Mouse (Mus musculus): Measurements from ENCODE around the gene Adam8.

The Adam8 gene

DNA sequence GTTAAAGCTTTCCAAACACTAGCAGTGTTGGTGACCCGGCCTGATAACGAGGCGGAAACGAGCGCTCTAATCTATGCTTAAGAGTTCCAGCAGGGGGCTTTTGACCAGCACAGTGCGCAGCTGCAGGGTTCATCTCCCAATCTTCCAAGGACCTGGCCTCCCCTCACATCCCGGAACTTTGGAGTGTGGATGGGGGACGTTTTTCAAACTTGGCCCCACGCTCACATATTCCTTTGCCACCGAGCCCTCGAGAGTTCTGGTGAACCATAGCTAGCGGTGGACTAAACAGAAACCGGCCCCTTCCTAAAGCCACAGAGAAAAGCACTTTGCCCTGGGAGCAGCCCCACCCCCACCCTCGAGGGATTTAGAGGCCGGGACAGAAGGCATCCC, 42.5 kb downstream of the Adam8 start:
- in situ Hi-C loops (cut with MseI, MboI) = no loop called here

DNA sequence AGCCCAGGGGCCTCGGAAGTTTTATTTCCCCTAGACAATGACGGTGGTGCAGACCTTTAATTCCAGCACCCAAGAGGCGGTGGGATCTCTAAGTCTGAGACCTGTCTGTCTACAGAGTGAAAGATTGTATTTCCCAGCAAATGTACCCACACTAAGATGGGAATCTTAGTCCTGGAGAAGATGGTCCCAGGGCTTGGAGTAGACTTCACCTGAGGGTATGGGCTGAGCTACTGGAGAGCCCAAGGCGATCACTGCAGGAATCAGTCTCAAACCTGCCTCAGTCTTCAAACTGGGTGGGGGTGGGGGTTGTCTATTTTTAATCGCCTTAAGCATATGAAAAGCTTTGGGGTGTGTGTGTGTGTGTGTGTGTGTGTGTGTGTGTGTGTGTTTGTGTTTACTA, 46.3 kb downstream of the Adam8 start:
- in situ Hi-C loops (cut with MseI, MboI) = no loop called here

DNA sequence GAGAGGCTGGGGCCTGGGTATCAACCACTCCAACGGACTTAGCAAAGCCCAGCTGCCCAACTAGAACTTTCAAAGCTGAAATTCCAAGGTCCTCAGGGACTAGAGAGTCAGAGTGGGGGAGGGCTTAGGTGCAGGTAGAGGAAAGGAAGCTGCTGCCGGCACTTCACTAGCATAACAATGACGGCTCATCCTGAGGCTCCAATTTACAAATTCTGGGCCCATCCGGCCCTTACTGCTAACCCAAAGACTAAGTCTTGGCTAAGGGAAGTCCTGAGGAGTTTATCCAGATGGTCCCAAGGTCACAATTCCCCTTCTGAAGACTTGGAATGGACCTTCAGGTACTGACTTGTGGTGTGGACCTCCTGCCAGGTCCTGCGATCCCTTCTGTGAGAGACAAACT, 46.8 kb downstream of the Adam8 start:
- in situ Hi-C loops (cut with MseI, MboI) = no loop called here

DNA sequence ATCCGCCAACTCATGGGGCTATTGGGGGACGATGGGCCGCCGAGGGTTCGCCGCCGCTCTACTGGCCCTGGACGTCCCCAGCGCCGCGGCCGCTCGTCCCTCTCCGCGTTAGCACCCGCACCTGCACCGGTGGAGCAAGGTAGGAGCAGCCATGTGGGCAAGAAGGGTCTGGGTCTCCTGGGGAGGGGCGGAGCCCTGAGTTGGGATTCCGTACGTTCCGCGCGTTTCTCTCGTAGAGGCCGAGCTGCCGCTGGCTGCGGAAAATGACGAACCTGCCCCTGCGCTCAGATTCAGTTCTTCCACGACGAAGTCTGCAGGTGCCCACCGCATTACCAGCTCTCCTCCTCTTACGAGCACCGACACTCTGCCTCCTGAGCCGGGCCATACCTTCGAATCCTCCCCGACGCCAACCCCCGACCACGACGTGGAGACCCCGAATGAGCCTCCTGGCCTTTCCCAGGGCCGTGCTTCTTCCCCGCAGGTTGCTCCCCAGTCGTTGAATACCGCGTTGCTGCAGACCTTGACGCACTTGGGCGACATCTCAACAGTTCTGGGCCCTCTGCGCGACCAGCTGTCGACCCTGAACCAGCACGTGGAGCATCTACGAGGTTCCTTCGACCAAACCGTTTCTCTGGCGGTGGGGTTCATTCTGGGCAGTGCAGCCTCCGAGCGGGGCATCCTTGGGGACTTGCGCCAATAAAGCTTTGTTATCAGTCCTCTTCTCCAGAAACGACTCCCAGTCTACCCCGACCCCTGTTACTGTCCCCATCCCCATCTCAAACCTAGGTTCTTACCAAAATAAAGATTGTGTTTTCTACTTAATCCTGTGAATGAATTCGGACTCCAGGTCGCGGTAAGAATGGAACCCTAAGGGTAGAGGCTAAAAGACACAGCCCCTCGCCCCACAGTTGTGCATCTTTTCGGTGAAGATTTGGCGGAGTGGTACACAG, 47.8 kb downstream of the Adam8 start:
- in situ Hi-C loops (cut with MseI, MboI) = no loop called here

DNA sequence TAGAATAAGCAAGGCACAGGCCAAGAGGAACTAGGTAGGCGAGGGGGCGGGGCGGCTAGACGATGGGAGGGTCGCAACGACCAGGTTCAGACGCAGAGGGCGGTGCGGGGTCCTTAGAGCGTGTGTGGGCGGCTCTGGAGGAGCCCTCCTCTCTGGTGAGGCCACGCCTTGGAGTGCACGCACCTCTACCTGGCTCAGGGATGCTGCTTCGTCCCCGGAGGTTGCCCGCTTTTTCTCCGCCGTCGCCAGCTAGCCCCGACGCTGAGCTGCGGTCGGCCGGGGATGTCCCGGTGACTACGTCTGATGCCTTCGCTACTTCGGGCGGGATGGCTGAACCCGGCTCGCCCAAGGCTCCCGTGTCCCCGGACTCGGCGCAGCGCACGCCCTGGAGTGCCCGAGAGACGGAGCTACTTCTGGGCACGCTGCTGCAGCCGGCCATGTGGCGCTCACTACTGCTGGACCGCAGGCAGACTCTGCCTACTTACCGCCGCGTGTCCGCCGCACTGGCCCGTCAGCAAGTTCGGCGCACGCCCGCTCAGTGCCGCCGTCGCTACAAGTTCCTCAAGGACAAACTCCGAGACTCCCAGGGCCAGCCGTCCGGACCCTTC, 48.6 kb downstream of the Adam8 start, which contains the start of gene Utf1:
Gene Utf1, plus strand, starts transcription at position 116 of the 608 bp plus-strand sequence.
- in situ Hi-C loops (cut with MseI, MboI) = no loop called here

DNA sequence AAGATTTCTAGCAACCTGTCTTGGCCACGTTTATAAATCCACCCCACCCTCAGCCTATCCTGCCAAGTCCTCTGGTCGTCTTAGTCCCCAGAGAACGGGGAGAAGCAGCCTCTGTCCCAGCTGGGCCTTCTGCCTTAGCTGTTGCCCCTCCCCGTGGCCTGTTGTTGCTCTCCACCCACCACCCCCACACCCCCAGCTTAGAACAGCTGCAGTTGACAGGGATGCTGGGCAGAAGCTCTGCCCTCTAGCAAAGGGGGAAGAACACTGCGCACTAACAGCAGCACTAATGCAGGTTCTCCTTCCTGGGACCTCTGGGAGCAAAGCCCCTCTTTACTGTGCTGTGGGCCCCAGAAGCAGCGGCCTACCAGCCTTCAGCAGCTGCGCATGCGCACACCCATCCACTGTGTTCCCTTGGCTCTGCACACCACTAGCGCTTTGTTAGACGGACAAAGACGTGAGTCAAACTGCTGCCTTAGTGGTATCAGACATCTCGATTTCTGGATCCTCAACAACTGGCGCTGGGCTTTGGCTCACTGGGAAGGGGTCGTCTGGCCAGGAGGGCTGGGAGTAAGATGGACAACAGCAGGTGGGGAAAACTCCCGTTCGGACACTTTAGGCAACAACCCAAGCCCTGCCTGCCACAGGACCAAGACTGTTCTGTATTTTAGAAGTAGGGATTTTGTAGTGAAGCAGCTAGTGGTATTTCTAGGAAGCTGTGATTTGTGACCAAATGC, 51.7 kb downstream of the Adam8 start:
- in situ Hi-C loops (cut with MseI, MboI) = no loop called here

DNA sequence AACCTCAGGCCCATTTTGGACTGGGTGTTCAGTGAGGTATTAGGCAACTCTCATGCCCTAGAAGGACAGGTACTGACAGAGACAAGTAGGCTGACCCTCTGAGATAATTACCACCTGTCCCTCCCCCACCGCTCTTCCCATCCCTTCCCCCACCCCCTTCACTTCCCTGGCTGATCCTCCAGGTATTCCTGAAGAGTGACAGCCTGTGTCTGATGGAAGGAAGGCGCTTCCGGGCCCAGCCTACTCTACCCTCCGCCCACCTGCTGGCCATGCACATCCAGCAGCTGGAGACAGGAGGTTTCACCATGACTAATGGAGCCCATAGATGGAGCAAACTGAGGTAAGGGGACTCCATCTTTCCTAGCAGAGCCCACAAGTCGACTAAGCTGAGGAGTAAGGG, 54.6 kb downstream of the Adam8 start:
- in situ Hi-C loops (cut with MseI, MboI) = no loop called here

DNA sequence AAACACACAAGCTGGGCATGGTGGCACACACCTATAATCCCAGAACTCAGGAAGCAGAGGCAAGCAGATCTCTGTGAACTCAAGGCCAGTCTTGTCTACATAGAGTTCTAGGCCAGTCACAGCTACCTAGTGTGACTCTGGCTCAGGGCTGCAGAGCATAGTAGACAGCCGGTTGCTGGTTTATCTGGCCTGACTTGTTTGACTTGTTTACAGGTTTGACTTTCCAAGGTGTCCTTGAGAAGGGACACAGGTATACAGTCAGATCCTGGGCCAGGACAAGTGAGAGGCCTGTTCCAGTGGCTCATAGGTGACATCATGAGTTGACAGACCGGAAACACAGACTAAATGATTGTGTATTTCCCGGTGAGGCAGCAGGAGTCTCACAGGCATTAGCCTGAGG, 55.2 kb downstream of the Adam8 start:
- in situ Hi-C loops (cut with MseI, MboI) = no loop called here

DNA sequence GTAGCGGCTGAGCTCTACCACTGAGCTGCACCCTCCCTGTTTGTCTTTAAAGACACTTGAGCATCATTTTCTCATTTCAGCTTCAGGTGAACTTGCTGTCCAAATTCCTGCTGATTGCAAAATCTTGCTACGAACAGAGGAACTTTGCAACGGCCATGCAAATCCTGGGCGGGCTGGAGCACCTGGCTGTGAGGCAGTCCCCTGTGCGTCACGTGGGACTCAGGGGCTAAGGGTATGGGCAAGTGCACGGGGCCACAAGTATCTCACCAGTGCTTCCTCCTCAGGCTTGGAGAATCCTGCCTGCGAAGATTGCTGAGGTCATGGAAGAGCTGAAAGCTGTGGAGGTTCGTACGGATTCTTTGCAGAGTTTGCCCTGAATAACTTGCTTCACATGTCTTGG, 55.7 kb downstream of the Adam8 start:
- in situ Hi-C loops (cut with MseI, MboI) = no loop called here

DNA sequence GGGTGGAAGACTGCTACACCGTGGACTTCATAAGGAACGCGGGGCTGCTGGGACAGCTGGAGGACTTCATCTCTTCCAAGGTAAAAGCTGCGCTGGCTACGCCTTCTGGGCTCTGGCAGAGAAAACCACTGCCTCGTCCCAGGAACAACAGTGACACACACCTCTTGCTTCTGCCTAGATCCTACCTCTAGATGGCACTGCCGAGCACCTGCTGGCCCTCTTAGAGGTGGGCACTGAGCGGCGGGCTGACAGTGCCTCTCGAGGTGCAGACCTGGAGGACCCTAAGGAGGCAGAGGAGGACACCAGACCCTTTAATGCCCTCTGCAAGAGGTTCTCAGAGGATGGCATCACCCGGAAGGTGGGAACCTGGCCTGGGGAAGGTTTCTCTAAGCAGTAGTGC, 61.6 kb downstream of the Adam8 start:
- in situ Hi-C loops (cut with MseI, MboI) = no loop called here

Data from mouse trophoblast stem cell (cell line).